Mouse (Mus musculus): ENCODE data around the gene Fibp.
A peak's percentile ranks its signal among the peaks of the same experiment; 100 is the strongest.
"Not testable (repeated sequence)": the region's sequence is repeated elsewhere in the genome, so short reads cannot be mapped to it uniquely, and the experiment has no call there.

Fibp gene

GRCm38 (mm10) chr19:5489721-5490120, 29.3 kb downstream of the Fibp start:
- DNase-seq: not testable (repeated sequence)

GRCm38 (mm10) chr19:5490313-5490897, 30.0 kb downstream of the Fibp start, which contains the start of gene Cfl1:
Gene Cfl1, plus strand, starts transcription at chr19:5490455.
- peak; percentile 92 to 94 for DNase-seq

GRCm38 (mm10) chr19:5490898-5491708, 30.7 kb downstream of the Fibp start:
- DNase-seq: peak; percentile 84

GRCm38 (mm10) chr19:5492641-5493040, 32.2 kb downstream of the Fibp start:
- no peak for DNase-seq

GRCm38 (mm10) chr19:5493301-5493721, 32.9 kb downstream of the Fibp start:
- DNase-seq: not testable (repeated sequence)

GRCm38 (mm10) chr19:5494314-5494713, 33.9 kb downstream of the Fibp start:
- no peak for DNase-seq

GRCm38 (mm10) chr19:5495353-5496051, 35.1 kb downstream of the Fibp start:
- DNase-seq: no peak

- DNase-seq: no peak
Observed at GRCm38 (mm10) chr19:5496052-5496370, 35.6 kb downstream of the Fibp start.

GRCm38 (mm10) chr19:5500330-5500875, 40.0 kb downstream of the Fibp start:
- no peak for DNase-seq

GRCm38 (mm10) chr19:5503687-5504086, 43.3 kb downstream of the Fibp start, which contains the start of gene 1700020D05Rik:
Gene 1700020D05Rik, minus strand, starts transcription at chr19:5503787.
- DNase-seq: no peak

- peak; percentile 93 to 96 for DNase-seq
Observed at GRCm38 (mm10) chr19:5510031-5511026, 49.9 kb downstream of the Fibp start, which contains the start of gene Snx32. Gene Snx32, minus strand, starts transcription at chr19:5510538.

GRCm38 (mm10) chr19:5511074-5511632, 50.7 kb downstream of the Fibp start:
- no peak for DNase-seq

- peak; percentile 29 to 35 for DNase-seq
Observed at GRCm38 (mm10) chr19:5512091-5513004, 51.9 kb downstream of the Fibp start.

GRCm38 (mm10) chr19:5513005-5513349, 52.6 kb downstream of the Fibp start:
- DNase-seq: no peak
